12 mouse cellular contexts compared by ENCODE assay signal in the genomic region with DNA sequence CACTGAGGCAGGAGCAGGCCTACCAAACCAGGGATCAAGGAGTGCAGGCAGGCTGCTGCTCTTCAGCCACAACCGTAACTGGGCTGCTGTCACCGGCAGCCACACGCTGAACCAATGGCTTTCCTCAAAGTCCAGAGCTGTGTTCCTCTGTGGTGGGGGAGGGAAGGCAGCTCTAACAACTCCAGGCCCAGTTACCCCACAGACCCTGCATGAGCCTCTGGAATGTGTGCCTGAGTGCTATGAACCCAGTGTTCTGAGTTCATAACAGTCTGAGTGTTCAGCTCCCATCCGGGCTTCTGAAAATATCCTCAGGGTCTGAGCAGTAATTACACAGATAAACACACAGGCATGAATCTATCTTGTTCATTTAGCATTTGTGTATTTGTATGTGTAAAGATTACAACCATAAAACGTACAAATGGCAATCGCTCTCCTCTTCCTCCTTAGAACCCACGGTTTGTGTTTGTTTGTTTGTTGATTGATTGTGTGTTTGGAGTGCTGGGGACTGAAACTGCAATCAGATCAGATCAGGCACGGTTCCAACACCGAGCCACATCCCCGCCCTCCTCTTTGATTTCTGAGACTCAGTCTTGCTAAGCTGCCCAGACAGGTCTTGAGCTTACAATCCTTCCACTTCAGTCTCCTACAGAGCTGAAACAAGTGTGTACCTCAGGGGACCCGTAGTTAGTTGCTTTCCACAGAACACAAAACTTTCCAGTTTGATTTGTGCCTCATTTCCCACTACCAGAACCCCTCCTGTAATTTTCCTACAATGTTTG. TPM values are rescaled to one million over a fixed set of nuclear protein-coding genes. Genes with fewer than 3 reads are reported as not detected.
A peak's percentile ranks its signal among the peaks of the same experiment; 100 is the strongest.
DNase-seq lines count a peak whose midpoint lies in the region; ATAC-seq and TF ChIP-seq lines count a peak whose summit lies in the region.
"Had no signal": no experiment of that assay in that cellular context is flagged by ENCODE, and none has a peak within 500 bp of the region (broad histone marks: within the 10 kb centered on the region; RNA-seq: fewer than 3 reads in every experiment).

No protein-coding gene starts in this region.

- H3K4me1 ChIP-seq in kidney, adult 2 months (ENCODE audit: control insufficient read depth, insufficient read depth, low read length), result peaks cover 21% of the 10 kb centered on the region
- H3K4me1 ChIP-seq in E14TG2a.4 (replicated peaks; ENCODE audit: low read depth, low read length), result peaks cover 63% of the 10 kb centered on the region
- peaks cover 43% of the 10 kb centered on the region for H3K4me1 ChIP-seq in limb, embryonic 13.5 days

- no peaks in the 10 kb centered on the region for H3K36me3 ChIP-seq in kidney, adult 2 months (ENCODE audit: control insufficient read depth, insufficient read depth, low read length)
- H3K36me3 ChIP-seq in E14TG2a.4 (ENCODE audit: insufficient read depth, low read length), result no peaks in the 10 kb centered on the region
- no peaks in the 10 kb centered on the region for H3K36me3 ChIP-seq in limb, embryonic 13.5 days
- H3K36me3 ChIP-seq: limb, embryonic 12.5 days had no signal

- H3K27me3 ChIP-seq in kidney, adult 2 months (replicated peaks; ENCODE audit: control insufficient read depth, insufficient read depth, low read length), result no peaks in the 10 kb centered on the region
- H3K27me3 ChIP-seq in E14TG2a.4 (ENCODE audit: insufficient read depth, low read length), result no peaks in the 10 kb centered on the region
- no peaks in the 10 kb centered on the region for H3K27me3 ChIP-seq in limb, embryonic 13.5 days
- H3K27me3 ChIP-seq: limb, embryonic 12.5 days had no signal

- no peak for TF ChIP-seq POLR2A in kidney, adult 2 months (IDR thresholded peaks at IDR 0.05; ENCODE audit: low read depth, low read length)

- no peaks in the 10 kb centered on the region for H3K9me3 ChIP-seq in E14TG2a.4 (ENCODE audit: low read length)
- H3K9me3 ChIP-seq in limb, embryonic 13.5 days, result no peaks in the 10 kb centered on the region
- H3K9me3 ChIP-seq: limb, embryonic 12.5 days had no signal

- no peak overlapping the region for H3K9ac ChIP-seq in limb, embryonic 13.5 days
- H3K9ac ChIP-seq: limb, embryonic 12.5 days had no signal

- peak overlapping the region; percentile 10; the same call in 1 of the 2 replicates for H3K27ac ChIP-seq in kidney, adult 2 months (ENCODE audit: insufficient read depth, low read depth, low read length)
- no peak overlapping the region for H3K27ac ChIP-seq in limb, embryonic 13.5 days

- WGBS in kidney, adult 2 months, result 48% methylated on average over 11 of the region's 11 CpGs
- WGBS in limb, embryonic 13.5 days, result 20% methylated on average over 11 of the region's 11 CpGs

- peak overlapping the region; percentile 64; the same call in 1 of the 2 replicates for H3K4me2 ChIP-seq in limb, embryonic 13.5 days (replicated peaks)

- no peak overlapping the region for H3K4me3 ChIP-seq in kidney, adult 2 months (ENCODE audit: insufficient read depth, low read depth, low read length)
- H3K4me3 ChIP-seq in E14TG2a.4 (replicated peaks; ENCODE audit: low read length), result peak overlapping the region; percentile 53; the same call in 1 of the 2 replicates
- H3K4me3 ChIP-seq in limb, embryonic 13.5 days, result no peak overlapping the region

- intact Hi-C loops in left cerebral cortex, postnatal 10 days (cut with DNase I), result loop anchor here (2.0 to 10.0 kb wide), 2 partner anchors 49 to 147 kb away; a partner anchor contains a TSS

- no peak for TF ChIP-seq CTCF in kidney, adult 2 months (conservative IDR thresholded peaks at IDR 0.05; ENCODE audit: insufficient read depth, insufficient read length, low read depth, low read length)
- no peak for TF ChIP-seq CTCF in E14TG2a.4 (conservative IDR thresholded peaks at IDR 0.05; ENCODE audit: low read length)

- DNase-seq in kidney, adult 2 months, result no peak
- DNase-seq in kidney, postnatal 36 days, result no peak
- DNase-seq in embryo, embryonic 10.5 days (ENCODE audit: low spot score), result peak; percentile 39
- no peak for DNase-seq in left cerebral cortex, postnatal 10 days (ENCODE audit: extremely low spot score in 1 of 2, low spot score in 2 of 2)
- DNase-seq in gastrocnemius, postnatal 10 days, result no peak
- DNase-seq: gastrocnemius, postnatal 36 days; thymus, adult 2 months had no signal

- peak; percentile 26; the same call in 1 of the 2 replicates for ATAC-seq in limb, embryonic 13.5 days (ENCODE audit: low FRiP score, low read depth)
- no peak for ATAC-seq in megakaryocyte, adult 5-6 weeks (ENCODE audit: poor library complexity, severe bottlenecking)
- ATAC-seq: activated CD4-positive, CD25-positive, alpha-beta regulatory T cell, adult 4 months had no signal

RNA-seq across cellular contexts. Expression of a gene that starts 52.0 kb away (rescaled TPM):
- polyA plus RNA-seq in kidney, adult 2 months (2012; rRNA removed), result 15.3 and 17.5 TPM in 2 replicates
- polyA plus RNA-seq in limb, embryonic 13.5 days (2015; fragmentation: Nextera tagmentation; extraction: Ambion mirVana), result 21.8 and 22.2 TPM in 2 replicates
- 10 to 100 TPM; 60.3 to 67.5 TPM for total RNA-seq in left cerebral cortex, postnatal 10 days (2021)
- total RNA-seq in megakaryocyte, adult 5-6 weeks (2015), result 3.3 and 4.1 TPM in 2 replicates
- total RNA-seq in megakaryocyte, adult 5-6 weeks (2017), result 2.7 and 4.8 TPM in 2 replicates
- total RNA-seq in gastrocnemius, postnatal 10 days (2021), result 10 to 100 TPM; 23.6 to 25.1 TPM

Comparison
In these comparisons a context has a peak if more than half of its experiments do, and no peak if none do; other contexts are left out.
1. RNA of a gene that starts 52.0 kb away (total RNA-seq): 60.3 to 67.5 TPM in left cerebral cortex, postnatal 10 days and 23.6 to 25.1 TPM in gastrocnemius, postnatal 10 days; 2.7 to 4.8 TPM in megakaryocyte, adult 5-6 weeks; every median in the first group is over 4 times any median in the second.